Mouse (Mus musculus): ENCODE measurements around the gene Rpp38. TPM values are rescaled to one million over a fixed set of nuclear protein-coding genes. Genes with fewer than 3 reads are reported as not detected.
A peak's percentile ranks its signal among the peaks of the same experiment; 100 is the strongest.

Rpp38 gene
- polyA plus RNA-seq, 1 experiment from 2014 or later: 8.9 TPM

- peaks cover 3% of the 10 kb centered on the region; the same call in 1 of the 2 replicates for H3K4me1 ChIP-seq (ENCODE audit: insufficient read depth, low read depth, low read length)
- ATAC-seq (no peak), DNase-seq (ENCODE audit: low spot score) (peak; percentile 13)
- H3K27ac ChIP-seq (ENCODE audit: low read length): no peak overlapping the region
- TF ChIP-seq EP300 (IDR thresholded peaks at IDR 0.05) (no peak), CTCF (IDR thresholded peaks at IDR 0.05) (no peak)
- no peaks in the 10 kb centered on the region for H3K36me3 ChIP-seq (ENCODE audit: insufficient read depth, low read length)
- H3K27me3 ChIP-seq (replicated peaks; ENCODE audit: insufficient read depth, low read length): no peaks in the 10 kb centered on the region
- WGBS: 62% methylated on average over 7 of the region's 7 CpGs
- H3K4me2 ChIP-seq (replicated peaks; ENCODE audit: low read depth, low read length): no peak overlapping the region
- no peak overlapping the region for H3K9ac ChIP-seq (replicated peaks; ENCODE audit: low read depth)
- H3K9me3 ChIP-seq (ENCODE audit: low read length): no peaks in the 10 kb centered on the region
- H3K4me3 ChIP-seq (ENCODE audit: low read depth, low read length): no peak overlapping the region
Observed at GRCm38 (mm10) chr2:3295826-3296225, 36.6 kb downstream of the Rpp38 start.

- no peak overlapping the region for H3K9ac ChIP-seq (replicated peaks; ENCODE audit: low read depth)
- H3K27ac ChIP-seq (ENCODE audit: low read length): no peak overlapping the region
- no peak for ATAC-seq
- H3K27me3 ChIP-seq (replicated peaks; ENCODE audit: insufficient read depth, low read length): no peaks in the 10 kb centered on the region
- DNase-seq (ENCODE audit: low spot score): no peak
- H3K4me3 ChIP-seq (ENCODE audit: low read depth, low read length): no peak overlapping the region
- H3K9me3 ChIP-seq (ENCODE audit: low read length): no peaks in the 10 kb centered on the region
- whole genome bisulfite sequencing: 81% methylated on average over 1 of the region's 1 CpGs
- peaks cover 3% of the 10 kb centered on the region; the same call in 1 of the 2 replicates for H3K4me1 ChIP-seq (ENCODE audit: insufficient read depth, low read depth, low read length)
- no peak overlapping the region for H3K4me2 ChIP-seq (replicated peaks; ENCODE audit: low read depth, low read length)
- H3K36me3 ChIP-seq (ENCODE audit: insufficient read depth, low read length): no peaks in the 10 kb centered on the region
- TF ChIP-seq CTCF (IDR thresholded peaks at IDR 0.05) (no peak), EP300 (IDR thresholded peaks at IDR 0.05) (no peak)
Observed at GRCm38 (mm10) chr2:3292170-3292569, 40.3 kb downstream of the Rpp38 start.

- TF ChIP-seq EP300 (IDR thresholded peaks at IDR 0.05): no peak
- no peak for TF ChIP-seq CTCF (IDR thresholded peaks at IDR 0.05)
- WGBS: 80% methylated on average over 1 of the region's 1 CpGs
- peaks cover 3% of the 10 kb centered on the region; the same call in 1 of the 2 replicates for H3K4me1 ChIP-seq (ENCODE audit: insufficient read depth, low read depth, low read length)
- H3K27me3 ChIP-seq (replicated peaks; ENCODE audit: insufficient read depth, low read length): no peaks in the 10 kb centered on the region
- DNase-seq (ENCODE audit: low spot score) (no peak), ATAC-seq (no peak)
- no peak overlapping the region for H3K4me2 ChIP-seq (replicated peaks; ENCODE audit: low read depth, low read length)
- no peak overlapping the region for H3K4me3 ChIP-seq (ENCODE audit: low read depth, low read length)
- no peaks in the 10 kb centered on the region for H3K9me3 ChIP-seq (ENCODE audit: low read length)
- H3K9ac ChIP-seq (replicated peaks; ENCODE audit: low read depth): no peak overlapping the region
- no peak overlapping the region for H3K27ac ChIP-seq (ENCODE audit: low read length)
- H3K36me3 ChIP-seq (ENCODE audit: insufficient read depth, low read length): no peaks in the 10 kb centered on the region
Observed at GRCm38 (mm10) chr2:3289581-3289980, 42.9 kb downstream of the Rpp38 start.

GRCm38 (mm10) chr2:3286243-3286642 is 46.2 kb downstream of the Rpp38 start:
- TF ChIP-seq CTCF (IDR thresholded peaks at IDR 0.05) (no peak), EP300 (IDR thresholded peaks at IDR 0.05) (no peak)

GRCm38 (mm10) chr2:3285709-3286108 is 46.7 kb downstream of the Rpp38 start:
- Histone ChIP-seq H3K4me1 (ENCODE audit: insufficient read depth, low read depth, low read length) (peaks cover 6% of the 10 kb centered on the region; the same call in 1 of the 2 replicates), H3K27me3 (replicated peaks; ENCODE audit: insufficient read depth, low read length) (no peaks in the 10 kb centered on the region), H3K27ac (ENCODE audit: low read length) (no peak overlapping the region), H3K9ac (replicated peaks; ENCODE audit: low read depth) (no peak overlapping the region), H3K4me3 (ENCODE audit: low read depth, low read length) (no peak overlapping the region), H3K36me3 (ENCODE audit: insufficient read depth, low read length) (no peaks in the 10 kb centered on the region), H3K4me2 (replicated peaks; ENCODE audit: low read depth, low read length) (peak overlapping the region; percentile 90; the same call in 1 of the 2 replicates), H3K9me3 (ENCODE audit: low read length) (no peaks in the 10 kb centered on the region)
- TF ChIP-seq EP300 (IDR thresholded peaks at IDR 0.05) (no peak), CTCF (IDR thresholded peaks at IDR 0.05) (no peak)
- ATAC-seq: no peak
- 41% methylated on average over 3 of the region's 3 CpGs for WGBS
- no peak for DNase-seq (ENCODE audit: low spot score)

More at GRCm38 (mm10) chr2:3286243-3286642, 46.2 kb downstream of the Rpp38 start:
- no peak for DNase-seq (ENCODE audit: low spot score)
- H3K4me2 ChIP-seq (replicated peaks; ENCODE audit: low read depth, low read length): no peak overlapping the region
- H3K4me1 ChIP-seq (ENCODE audit: insufficient read depth, low read depth, low read length): peaks cover 6% of the 10 kb centered on the region; the same call in 1 of the 2 replicates
- ATAC-seq: no peak
- no peak overlapping the region for H3K27ac ChIP-seq (ENCODE audit: low read length)
- WGBS: 66% methylated on average over 2 of the region's 2 CpGs
- H3K27me3 ChIP-seq (replicated peaks; ENCODE audit: insufficient read depth, low read length): no peaks in the 10 kb centered on the region
- H3K9me3 ChIP-seq (ENCODE audit: low read length): no peaks in the 10 kb centered on the region
- no peak overlapping the region for H3K9ac ChIP-seq (replicated peaks; ENCODE audit: low read depth)
- no peaks in the 10 kb centered on the region for H3K36me3 ChIP-seq (ENCODE audit: insufficient read depth, low read length)
- H3K4me3 ChIP-seq (ENCODE audit: low read depth, low read length): no peak overlapping the region

- no peaks in the 10 kb centered on the region for H3K9me3 ChIP-seq (ENCODE audit: low read length)
- H3K27me3 ChIP-seq (replicated peaks; ENCODE audit: insufficient read depth, low read length): no peaks in the 10 kb centered on the region
- H3K27ac ChIP-seq (ENCODE audit: low read length): peak overlapping the region; percentile 86
- H3K4me2 ChIP-seq (replicated peaks; ENCODE audit: low read depth, low read length): peak overlapping the region; percentile 90
- WGBS: 3% methylated on average over 6 of the region's 6 CpGs
- ATAC-seq (no peak), DNase-seq (ENCODE audit: low spot score) (peak; percentile 46)
- TF ChIP-seq CTCF (IDR thresholded peaks at IDR 0.05): no peak
- TF ChIP-seq EP300 (IDR thresholded peaks at IDR 0.05): no peak
- peak overlapping the region; percentile 68 for H3K9ac ChIP-seq (replicated peaks; ENCODE audit: low read depth)
- no peaks in the 10 kb centered on the region for H3K36me3 ChIP-seq (ENCODE audit: insufficient read depth, low read length)
- H3K4me3 ChIP-seq (ENCODE audit: low read depth, low read length): peak overlapping the region; percentile 98
- peaks cover 6% of the 10 kb centered on the region; the same call in 1 of the 2 replicates for H3K4me1 ChIP-seq (ENCODE audit: insufficient read depth, low read depth, low read length)
Observed at GRCm38 (mm10) chr2:3285181-3285530, 47.3 kb downstream of the Rpp38 start.
